ENCODE assay signal across 21 mouse cellular contexts in genomic region chr7:30820854-30821445, GRCm38 (mm10). TPM values are rescaled to one million over a fixed set of nuclear protein-coding genes. Genes with fewer than 3 reads are reported as not detected.
A peak's percentile ranks its signal among the peaks of the same experiment; 100 is the strongest.
DNase-seq lines count a peak whose midpoint lies in the region; ATAC-seq and TF ChIP-seq lines count a peak whose summit lies in the region.
"Had no signal": no experiment of that assay in that cellular context is flagged by ENCODE, and none has a peak within 500 bp of the region (broad histone marks: within the 10 kb centered on the region; RNA-seq: fewer than 3 reads in every experiment).

No protein-coding gene starts in this region.

- TF ChIP-seq POLR2A in spleen, adult 2 months (IDR thresholded peaks at IDR 0.05; ENCODE audit: low read depth, low read length), result no peak

- TF ChIP-seq CTCF in spleen, adult 2 months (IDR thresholded peaks at IDR 0.05; ENCODE audit: extremely low read depth, insufficient read depth, insufficient read length, insufficient replicate concordance), result no peak

- peak overlapping the region; percentile 54 for H3K27ac ChIP-seq in spleen, adult 2 months (ENCODE audit: insufficient read depth, low read length)
- H3K27ac ChIP-seq: embryonic facial prominence, embryonic 12.5 days; heart, embryonic 13.5 days; hindbrain, embryonic 12.5 days; neural tube, embryonic 12.5 days had no signal

- no peaks in the 10 kb centered on the region for H3K36me3 ChIP-seq in spleen, adult 2 months (ENCODE audit: control insufficient read depth, insufficient read depth, low read length)
- H3K36me3 ChIP-seq: embryonic facial prominence, embryonic 12.5 days; heart, embryonic 13.5 days; hindbrain, embryonic 12.5 days; neural tube, embryonic 12.5 days had no signal

- peak overlapping the region; percentile 37 for H3K4me3 ChIP-seq in spleen, adult 2 months (ENCODE audit: extremely low read depth, insufficient read depth, insufficient read length)
- H3K4me3 ChIP-seq: embryonic facial prominence, embryonic 12.5 days; heart, embryonic 13.5 days; hindbrain, embryonic 12.5 days; neural tube, embryonic 12.5 days had no signal

- WGBS in spleen, adult 2 months, result 1% methylated on average over 7 of the region's 7 CpGs

- DNase-seq in spleen, adult 2 months (ENCODE audit: low read depth in 1 of 2, low spot score in 2 of 2), result no peak
- no peak for DNase-seq in spleen, postnatal 10 days (ENCODE audit: low spot score in 2 of 2)
- peak; percentile 36 for DNase-seq in naive thymus-derived CD4-positive, alpha-beta T cell, adult 2 months (ENCODE audit: low read depth)
- DNase-seq in lung, postnatal 14 days, result no peak
- DNase-seq in right cerebral cortex, adult 18-20 months, result no peak
- DNase-seq in cerebellum, adult 9-10 months, result no peak
- DNase-seq: adrenal gland, adult 2 months; cerebellum, postnatal 25 days; midbrain, embryonic 14.5 days had no signal

- ATAC-seq in common myeloid progenitor, adult 5-6 weeks (replicated peaks; ENCODE audit: low read depth, poor library complexity, severe bottlenecking), result peak; percentile 50
- ATAC-seq: Patski had no signal

- H3K27me3 ChIP-seq in spleen, adult 2 months (ENCODE audit: control insufficient read depth, insufficient read depth, low read length), result no peaks in the 10 kb centered on the region
- H3K27me3 ChIP-seq: embryonic facial prominence, embryonic 12.5 days; hindbrain, embryonic 12.5 days; neural tube, embryonic 12.5 days had no signal

- H3K4me1 ChIP-seq in spleen, adult 2 months (ENCODE audit: control insufficient read depth, insufficient read depth, insufficient read length), result peaks cover 24% of the 10 kb centered on the region
- H3K4me1 ChIP-seq: heart, embryonic 13.5 days; hindbrain, embryonic 12.5 days; neural tube, embryonic 12.5 days had no signal

RNA-seq across cellular contexts. Expression of gene Ffar2, which starts 2.6 kb away (rescaled TPM):
- polyA plus RNA-seq in spleen, adult 2 months (2012; rRNA removed), result 19.2 and 38.6 TPM in 2 replicates
- total RNA-seq in common myeloid progenitor, adult 5-6 weeks (2017), result 20.3 and 28.0 TPM in 2 replicates
- total RNA-seq: layer of hippocampus, adult 18-20 months had no signal
- polyA plus RNA-seq: embryonic facial prominence, embryonic 12.5 days; heart, embryonic 13.5 days; hindbrain, embryonic 12.5 days; liver, adult 2 months; midbrain, embryonic 14.5 days; Patski had no signal

RNA-seq across cellular contexts. Expression of gene Krtdap, which starts 33.3 kb away (rescaled TPM):
- not detected in 2 replicates for polyA plus RNA-seq in spleen, adult 2 months (2012; rRNA removed)
- total RNA-seq in common myeloid progenitor, adult 5-6 weeks (2017), result not detected in 2 replicates
- total RNA-seq: adrenal gland, adult 2 months; layer of hippocampus, adult 18-20 months; left cerebral cortex, postnatal 10 days; liver, adult 2 months had no signal
- polyA plus RNA-seq: adrenal gland, adult 2 months; frontal cortex, adult 2 months; hindbrain, embryonic 12.5 days; kidney, adult 2 months; liver, adult 2 months; midbrain, embryonic 14.5 days; neural tube, embryonic 12.5 days; Patski had no signal

RNA-seq across cellular contexts. Expression of gene Ffar3, which starts 35.0 kb away (rescaled TPM):
- 0.59 and 0.84 TPM in 2 replicates for polyA plus RNA-seq in spleen, adult 2 months (2012; rRNA removed)
- total RNA-seq in common myeloid progenitor, adult 5-6 weeks (2017), result not detected in 2 replicates
- total RNA-seq: gastrocnemius, postnatal 4 days; layer of hippocampus, adult 18-20 months; left cerebral cortex, postnatal 10 days; liver, adult 2 months had no signal
- polyA plus RNA-seq: frontal cortex, adult 2 months; heart, embryonic 13.5 days; hindbrain, embryonic 12.5 days; liver, adult 2 months; midbrain, embryonic 14.5 days; neural tube, embryonic 12.5 days; Patski had no signal

RNA-seq across cellular contexts. Expression of gene Ffar1, which starts 40.4 kb away (rescaled TPM):
- 17.0 and 20.1 TPM in 2 replicates for polyA plus RNA-seq in spleen, adult 2 months (2012; rRNA removed)
- total RNA-seq in common myeloid progenitor, adult 5-6 weeks (2017), result not detected in 2 replicates
- total RNA-seq: adrenal gland, adult 2 months; gastrocnemius, postnatal 4 days; layer of hippocampus, adult 18-20 months; left cerebral cortex, postnatal 10 days; liver, adult 2 months had no signal
- polyA plus RNA-seq: adrenal gland, adult 2 months; embryonic facial prominence, embryonic 12.5 days; frontal cortex, adult 2 months; heart, embryonic 13.5 days; hindbrain, embryonic 12.5 days; midbrain, embryonic 14.5 days; neural tube, embryonic 12.5 days; Patski had no signal

RNA-seq across cellular contexts. Expression of gene Dmkn, which starts 57.4 kb away (rescaled TPM):
- 1.1 and 1.5 TPM in 2 replicates for polyA plus RNA-seq in spleen, adult 2 months (2012; rRNA removed)
- 4.2 TPM in 1 of 2 replicates, not detected in the other for total RNA-seq in common myeloid progenitor, adult 5-6 weeks (2017)
- total RNA-seq: liver, adult 2 months had no signal
- polyA plus RNA-seq: embryonic facial prominence, embryonic 12.5 days; liver, adult 2 months had no signal
